Mouse (Mus musculus) Muller cell, postnatal 12 days (primary cell): ENCODE measurements around the gene Tmed1.
"Not testable (repeated sequence)": the region's sequence is repeated elsewhere in the genome, so short reads cannot be mapped to it uniquely, and the experiment has no call there.

Experiments used
- DNase-seq: peaks from one replicate; pipeline ENCODE4 v3.0.0-alpha.2; 2015; ENCODE audit errors: inconsistent ontology term

Gene Tmed1

DNA sequence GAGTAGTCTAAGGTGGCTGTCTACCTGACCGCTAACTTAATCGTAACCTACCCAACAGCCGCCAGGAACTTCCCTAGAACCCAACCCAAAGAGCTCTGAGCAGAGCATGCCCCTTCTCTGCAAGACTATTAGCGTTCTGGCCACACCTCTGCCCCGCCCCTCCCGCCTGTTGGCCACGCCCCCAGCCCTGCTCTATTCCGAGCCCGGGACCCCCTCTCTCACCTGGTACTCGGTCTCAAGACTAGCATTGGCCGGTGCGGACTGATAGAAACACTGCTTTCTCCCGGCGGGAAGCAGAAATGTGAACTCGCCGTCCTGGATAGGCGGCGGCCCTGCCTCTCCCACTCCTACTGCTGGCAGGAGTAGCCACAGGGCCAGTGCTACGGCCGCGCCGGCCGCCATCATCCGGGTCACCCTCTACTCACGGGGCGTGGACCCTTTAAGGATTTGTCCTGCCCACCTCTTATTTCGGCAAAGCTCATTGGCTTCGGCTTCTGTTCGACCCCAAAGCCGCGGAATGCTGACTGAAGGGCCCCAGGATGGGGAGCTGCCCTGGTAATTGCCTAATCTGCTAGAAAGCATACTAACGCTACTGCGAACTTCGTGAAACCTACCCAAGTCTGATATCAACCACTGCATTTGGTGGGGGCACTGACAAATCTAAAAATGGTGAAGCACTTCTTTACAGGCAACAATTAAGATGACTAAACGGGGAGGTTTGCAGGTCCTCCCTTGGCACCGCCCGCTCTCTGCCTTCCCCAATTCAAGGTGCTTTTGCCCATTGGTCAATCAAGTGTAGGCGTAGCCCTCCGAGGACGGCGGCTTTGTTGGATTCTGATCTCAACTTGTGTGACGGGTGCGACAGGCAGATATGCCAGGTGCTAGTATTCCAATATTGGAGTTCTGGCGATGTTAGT, at the start of gene Tmed1:
TSS of gene Tmed1 (minus strand) at position 481 of the 917 bp plus-strand sequence.
- DNase-seq = peak; percentile 97

DNA sequence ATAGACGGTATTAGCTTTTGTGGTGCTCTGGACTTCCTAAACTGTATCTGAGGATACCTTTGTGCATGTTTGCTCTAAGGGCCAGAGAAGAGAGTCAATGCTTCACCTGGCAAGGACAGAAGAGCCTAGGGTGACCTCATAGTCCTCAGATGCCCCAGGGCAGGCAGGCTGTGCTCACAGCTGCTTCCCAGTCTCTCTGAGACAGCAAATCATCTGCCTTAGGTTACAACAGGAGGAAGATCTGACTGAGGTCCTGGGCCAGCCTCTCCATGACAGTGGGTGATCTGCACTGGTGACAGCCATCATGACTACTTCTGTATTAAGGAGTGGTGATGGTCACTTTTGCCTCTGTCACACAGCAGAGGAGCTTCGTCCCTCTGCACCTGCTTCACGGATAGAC, 49.1 kb upstream of the Tmed1 start:
- DNase-seq = no peak

DNA sequence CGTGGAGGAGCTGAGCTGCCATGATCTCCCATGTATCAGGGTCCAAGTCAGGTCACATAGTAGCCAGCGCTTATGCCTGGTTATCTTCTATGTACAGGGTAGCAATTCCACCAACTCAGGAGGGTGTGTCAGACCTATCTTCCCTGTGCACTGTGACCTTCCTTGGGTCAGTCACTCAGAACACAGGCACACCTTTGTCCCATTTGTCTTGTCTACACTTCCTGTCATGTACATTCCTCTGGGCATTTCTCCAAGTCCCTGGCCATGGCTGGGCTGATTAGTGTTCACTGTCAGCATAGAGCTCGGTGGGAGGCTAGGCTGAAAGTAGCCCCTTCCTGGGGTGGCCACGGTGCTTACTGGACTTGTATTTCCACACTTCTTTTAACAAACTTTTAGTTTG, 48.3 kb upstream of the Tmed1 start:
- DNase-seq = peak; percentile 5

DNA sequence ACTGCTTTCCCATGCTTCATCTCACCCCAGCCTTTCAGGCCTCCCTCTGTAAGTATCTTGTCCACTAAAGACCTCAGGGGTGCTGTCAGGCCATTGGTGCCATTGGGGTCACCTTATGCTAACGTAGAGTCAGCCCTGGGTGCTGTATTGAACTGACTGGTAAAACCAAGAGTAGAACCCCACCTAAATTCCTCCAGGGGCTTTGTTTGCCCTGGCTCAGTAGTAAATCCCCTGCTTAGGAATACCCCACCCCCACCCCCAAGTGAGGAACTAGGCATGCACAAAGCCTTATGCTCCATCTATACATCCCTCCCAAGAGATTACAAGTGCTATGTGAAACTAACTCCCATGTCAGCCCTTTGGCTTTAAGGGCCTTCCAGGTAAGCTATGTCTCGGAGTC, 47.5 kb upstream of the Tmed1 start:
- DNase-seq = no peak

DNA sequence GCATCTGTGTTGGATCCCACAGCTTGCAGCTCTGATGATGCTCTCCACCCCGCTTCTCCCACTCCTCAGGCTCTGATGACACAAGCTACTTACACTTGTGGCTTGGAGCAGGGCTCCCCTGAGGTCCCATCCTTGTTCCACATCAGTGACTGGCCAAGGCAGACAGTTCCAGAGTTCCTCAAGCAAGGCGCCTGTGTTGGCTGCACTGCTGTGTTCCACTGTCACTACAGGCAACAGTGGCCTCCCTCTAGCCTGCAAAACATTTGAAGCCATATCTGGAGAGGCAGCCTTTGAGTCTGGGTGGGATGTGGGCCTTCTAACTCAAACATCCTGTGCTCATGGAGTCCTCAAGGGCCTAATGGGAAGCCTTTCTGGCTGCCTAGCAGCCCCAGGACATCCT, 46.9 kb upstream of the Tmed1 start:
- peak; percentile 19 for DNase-seq

DNA sequence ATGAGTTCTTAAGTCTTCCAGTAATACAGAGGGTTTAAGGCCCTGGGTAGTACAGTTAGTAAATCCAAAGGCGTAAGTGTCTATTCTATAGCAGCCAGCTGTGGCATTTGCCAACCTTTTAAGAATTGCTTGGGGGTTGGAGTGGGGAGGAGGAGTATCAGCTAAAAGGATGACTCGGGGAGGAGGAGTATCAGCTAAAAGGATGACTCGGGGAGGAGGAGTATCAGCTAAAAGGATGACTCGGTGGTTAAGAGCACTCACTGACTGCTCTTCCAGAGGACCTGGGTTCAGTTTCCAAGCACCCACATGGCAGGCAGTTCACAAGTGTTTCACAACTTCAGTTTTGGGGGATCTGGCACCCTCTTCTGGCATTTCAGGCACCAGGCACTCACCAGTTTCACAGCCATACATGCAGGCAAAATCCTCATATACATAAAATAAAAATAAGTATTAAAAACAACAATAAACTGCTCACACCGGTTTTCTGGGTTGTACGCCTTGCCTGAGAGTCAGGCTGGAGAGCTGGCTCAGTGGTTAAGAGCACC, 45.2 kb upstream of the Tmed1 start:
- DNase-seq = no peak

DNA sequence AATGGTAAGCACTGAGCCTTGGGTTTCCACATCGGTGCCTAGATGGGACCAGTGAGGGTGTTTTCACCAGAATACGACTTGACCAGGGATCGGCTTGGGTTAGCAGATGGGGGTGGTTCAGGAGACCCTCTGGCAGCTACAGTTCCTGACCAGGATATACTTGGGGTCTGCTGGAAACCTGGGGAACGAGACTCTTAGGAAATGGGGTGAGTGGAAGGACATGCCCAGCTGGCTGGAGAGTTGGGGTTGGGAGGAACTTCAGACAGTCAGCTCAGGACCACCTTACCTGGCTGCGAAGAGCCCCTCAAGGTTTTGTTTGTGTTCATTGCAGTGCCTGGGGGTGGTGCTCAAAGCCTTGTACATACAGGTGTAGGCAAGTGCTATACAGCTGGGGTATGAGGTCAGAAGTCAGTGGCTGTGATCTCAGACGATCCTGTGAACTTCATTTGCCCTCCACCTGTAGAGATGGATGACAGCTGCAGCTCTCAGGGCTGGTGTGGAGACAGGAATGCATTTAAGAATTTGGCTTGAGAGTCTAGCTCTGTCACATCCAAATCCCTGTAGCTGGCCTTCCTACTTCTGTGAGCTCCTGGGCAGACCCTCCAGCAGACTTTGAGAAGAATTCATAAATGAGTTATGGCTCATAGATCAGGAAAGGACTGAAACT, 43.7 kb upstream of the Tmed1 start:
- no peak for DNase-seq

DNA sequence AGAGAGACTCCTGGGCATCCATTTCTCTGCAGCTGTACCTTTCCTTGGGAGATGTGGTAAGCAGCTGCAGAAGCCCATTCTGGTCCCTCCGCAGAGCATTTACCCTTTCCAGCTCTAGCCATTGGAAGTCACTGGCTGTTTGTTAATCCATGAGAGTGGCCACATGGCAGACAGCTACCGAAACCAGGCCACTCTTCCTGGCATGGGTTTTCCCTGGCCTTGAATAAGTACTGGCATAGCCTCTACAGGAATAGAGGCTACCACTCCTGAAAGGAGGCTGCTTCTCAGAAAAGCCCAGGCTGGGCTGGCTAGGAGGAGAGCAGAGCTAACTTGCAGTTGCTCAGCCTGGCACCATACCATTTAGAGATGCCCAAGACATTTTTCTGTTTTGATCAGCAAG, 41.0 kb upstream of the Tmed1 start:
- no peak for DNase-seq

DNA sequence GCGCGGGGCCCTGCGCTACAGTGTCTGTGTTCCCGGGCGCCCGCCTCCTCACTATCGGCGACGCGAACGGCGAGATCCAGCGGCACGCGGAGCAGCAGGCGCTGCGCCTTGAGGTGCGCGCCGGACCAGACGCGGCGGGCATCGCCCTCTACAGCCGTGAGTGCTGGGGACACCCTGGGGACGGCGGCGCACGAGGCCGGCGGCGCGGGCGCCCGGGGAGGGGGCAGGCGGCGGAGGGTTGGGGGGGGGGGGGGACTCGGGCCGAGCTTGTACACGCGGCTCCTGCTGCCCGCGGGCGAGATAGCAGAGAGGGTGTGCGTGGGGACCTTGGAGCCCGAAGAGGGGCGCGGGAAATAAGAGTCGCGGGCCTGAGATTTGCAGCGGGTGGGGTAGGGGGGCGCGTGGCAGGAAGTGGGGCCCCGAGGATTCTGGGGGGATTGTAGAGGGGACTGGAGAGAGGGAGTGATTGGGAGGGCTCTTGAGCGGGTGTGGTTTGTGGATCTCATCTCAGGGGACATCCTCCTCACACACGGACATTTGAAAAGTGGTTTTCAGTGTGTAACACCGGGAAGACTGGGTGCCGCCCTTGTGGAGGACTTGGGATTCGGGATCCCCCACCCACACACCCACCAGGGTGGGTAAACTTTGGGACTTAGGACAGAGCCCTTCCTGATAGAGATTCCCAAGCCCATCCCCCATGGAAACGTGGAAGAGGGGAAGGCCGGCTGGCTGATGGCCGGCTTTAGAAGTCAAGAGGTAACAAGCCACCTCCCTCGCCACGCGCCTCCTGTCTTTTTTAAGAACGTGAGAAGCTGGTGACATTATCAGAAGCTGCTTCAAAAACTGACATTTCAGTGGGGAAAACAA, 37.3 kb upstream of the Tmed1 start:
- DNase-seq = peak; percentile 72

DNA sequence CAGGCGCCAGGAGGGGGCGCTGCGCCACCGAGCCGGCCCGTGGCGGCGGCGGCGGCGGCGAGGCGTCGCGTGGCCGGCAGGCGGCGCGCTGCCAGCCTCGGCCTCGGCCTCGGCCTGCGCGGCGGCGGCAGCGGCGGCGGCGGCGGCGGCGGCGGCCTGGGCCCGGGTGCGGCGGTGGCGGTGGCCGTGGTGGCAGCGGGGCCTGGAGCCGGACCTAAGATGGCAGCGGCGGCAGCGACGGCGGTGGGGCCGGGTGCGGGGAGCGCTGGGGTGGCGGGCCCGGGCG, 36.7 kb upstream of the Tmed1 start, which contains the start of gene Carm1:
TSS of gene Carm1 (plus strand) at position 106 of the 286 bp plus-strand sequence.
- no peak for DNase-seq

DNA sequence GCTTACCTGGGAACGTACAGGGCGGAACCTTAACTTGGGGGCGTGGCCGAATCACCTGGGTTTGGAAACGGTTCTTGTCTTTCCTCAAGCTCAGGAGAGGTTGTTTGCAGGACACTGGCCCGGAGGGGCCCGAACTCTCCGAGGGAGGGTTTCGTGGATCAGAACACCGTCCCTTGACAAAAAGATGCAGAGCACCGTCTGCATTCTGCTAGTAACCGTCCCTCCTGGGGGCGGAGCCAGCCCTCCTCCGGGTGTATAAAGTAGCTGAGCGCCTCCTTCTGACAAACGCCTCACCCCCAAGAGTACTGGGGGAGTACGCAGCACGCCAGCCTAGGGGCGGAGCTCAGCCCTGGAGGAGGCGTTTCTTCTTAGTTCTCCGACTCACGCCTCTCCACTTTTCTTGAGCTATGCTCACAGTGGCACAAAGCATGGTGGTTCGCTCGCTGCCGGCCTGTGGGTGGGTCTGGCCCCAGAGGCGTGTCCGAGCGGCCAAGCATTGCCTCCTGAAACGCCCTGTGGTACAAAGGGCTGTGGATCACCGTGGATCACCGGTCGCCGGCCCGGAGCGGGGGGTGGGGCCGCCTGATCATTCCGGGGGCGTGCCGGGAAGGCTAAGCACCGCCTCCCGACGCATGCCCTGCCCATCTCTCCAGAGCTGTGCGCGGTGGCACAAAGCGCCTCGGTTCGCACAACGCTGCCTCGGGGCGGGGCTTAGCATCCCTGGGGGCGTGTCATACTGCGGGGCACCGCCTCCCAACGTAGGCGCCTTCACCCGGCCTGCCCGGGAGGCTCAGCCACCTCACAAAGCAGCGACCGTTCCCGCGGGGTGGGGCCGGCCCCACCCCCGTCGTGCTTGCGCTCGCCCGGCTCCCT, 36.1 kb upstream of the Tmed1 start:
- DNase-seq = peak; percentile 100

DNA sequence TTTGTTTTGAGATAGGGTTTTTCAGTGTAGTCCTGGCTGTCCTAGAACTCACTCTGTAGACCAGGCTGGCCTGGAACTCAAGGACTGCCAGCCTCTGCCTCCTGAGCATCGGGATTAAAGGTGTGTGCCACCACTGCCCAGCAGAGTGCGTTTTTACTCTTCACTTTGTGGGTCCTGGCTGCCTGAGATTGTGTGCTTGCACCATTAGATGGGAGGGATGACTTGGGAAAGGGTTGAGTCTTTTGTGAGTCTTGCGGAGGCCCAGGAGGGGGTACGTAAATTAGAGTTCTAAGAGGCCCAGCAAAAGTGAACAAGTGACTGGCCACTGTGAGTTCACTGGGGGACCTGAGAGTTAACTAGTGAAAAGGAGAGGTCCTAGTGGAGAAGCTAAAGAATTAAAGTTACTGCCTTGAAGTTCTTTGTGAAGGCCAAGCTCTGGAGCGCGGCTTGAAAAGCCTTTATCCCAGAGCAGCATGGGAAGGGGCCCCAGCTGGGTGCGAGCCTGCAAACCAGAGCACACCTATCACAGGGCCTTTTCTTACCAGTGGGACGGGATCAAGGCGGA, 35.4 kb upstream of the Tmed1 start:
- no peak for DNase-seq

DNA sequence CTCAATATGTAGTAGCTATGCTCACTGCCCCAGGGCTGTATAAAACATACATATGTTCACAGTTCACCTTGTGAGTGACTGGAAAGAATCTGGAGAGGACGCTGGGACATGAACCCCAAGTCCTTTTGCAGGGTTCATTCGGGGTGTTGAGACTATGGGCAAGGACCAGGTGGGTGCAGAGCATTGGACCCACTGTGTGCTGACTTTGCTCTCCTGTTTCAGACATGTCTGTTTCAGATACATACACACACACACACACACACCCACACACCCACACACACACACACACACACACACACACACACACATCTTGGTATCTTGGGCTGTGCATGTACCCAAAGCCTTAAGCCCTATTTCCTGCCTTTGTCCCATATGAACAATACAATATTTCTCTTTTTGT, 31.9 kb upstream of the Tmed1 start:
- DNase-seq = not testable (repeated sequence)

DNA sequence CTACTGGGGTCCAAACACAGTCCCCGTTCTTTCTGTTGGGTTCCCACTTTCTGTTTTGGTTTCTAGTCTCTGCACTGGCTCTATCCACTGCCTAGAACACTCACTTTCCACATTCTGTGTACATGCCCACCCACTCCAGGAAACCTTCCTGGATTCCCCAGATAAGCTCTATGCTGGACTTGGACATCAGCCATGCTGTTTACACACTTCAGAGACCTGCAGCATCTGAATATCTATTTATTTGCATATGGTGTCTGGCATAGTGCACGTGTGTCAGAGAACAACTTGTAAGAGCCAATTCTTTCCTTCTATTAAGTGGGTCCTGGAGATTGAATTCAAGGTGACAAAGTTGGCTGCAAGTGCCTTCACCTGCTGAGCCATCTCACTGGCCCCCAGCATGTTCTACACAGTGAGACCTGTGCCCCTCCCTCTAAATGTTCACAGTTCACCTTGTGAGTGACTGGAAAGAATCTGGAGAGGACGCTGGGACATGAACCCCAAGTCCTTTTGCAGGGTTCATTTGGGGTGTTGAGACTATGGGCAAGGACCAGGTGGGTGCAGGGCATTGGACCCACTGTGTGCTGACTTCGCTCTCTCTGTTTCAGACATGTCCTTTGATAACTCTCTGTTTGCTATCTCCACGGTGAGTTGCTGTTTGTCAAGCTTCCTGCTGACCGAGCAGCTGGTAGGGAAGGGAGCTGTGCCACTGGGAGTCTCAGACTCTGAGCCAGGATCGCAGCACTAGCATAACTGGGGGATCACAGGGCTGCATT, 30.1 kb upstream of the Tmed1 start:
- DNase-seq = no peak

DNA sequence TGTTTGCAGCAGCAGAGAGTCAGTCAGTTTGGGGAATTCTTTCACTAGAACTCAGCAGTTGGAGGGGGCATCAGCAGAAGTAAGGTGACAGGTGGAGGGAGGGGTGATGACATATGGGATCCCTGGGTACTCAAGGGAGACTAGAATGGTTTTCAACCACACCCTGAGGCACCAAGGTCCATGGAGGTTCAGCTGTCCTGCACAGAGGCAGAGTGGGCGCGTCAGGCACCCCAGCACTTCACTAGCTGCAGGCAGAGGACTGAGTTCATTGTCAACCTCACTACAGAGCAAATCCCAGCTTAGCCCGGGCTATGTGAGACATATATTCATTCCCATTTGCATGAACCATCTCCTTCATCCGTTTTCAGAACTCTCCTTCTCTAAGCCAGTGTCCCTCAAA, 27.0 kb upstream of the Tmed1 start:
- DNase-seq = no peak

DNA sequence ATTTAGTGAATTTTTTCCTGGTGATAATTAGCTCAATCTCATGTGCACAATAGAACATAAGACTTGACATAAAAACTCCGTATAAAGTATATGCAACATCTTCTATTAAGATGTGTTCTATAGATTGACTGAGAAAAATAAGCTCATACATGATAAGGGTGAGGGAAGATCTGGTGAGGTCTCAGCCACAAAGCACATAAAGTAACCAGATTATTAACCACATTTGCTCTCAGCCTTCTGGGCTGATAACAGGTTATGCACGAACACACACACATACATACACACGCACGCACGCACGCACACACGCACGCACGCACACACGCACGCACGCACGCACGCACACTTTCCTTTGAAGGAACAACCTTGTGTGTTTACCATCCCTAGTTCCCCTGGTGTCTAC, 26.4 kb upstream of the Tmed1 start:
- no peak for DNase-seq

DNA sequence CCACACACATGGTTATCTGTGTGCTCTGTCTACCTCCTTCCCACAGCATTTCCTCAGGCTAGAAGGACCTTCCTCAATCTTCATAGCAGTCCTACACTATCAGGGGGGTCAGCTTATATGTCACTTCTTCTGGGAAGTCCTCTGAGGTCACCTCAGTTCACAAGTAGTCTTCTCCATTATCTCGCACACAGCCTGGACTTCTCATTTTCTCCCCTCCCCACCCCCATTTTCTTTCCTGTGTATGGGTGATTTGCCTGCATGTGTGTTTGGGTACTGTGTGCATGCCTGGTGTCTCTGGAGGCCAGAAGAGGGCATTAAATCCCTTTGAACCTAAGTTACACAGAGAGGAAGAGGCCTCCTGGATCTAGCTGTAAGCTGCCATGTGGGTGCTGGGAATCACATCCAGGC, 17.9 kb upstream of the Tmed1 start:
- no peak for DNase-seq

DNA sequence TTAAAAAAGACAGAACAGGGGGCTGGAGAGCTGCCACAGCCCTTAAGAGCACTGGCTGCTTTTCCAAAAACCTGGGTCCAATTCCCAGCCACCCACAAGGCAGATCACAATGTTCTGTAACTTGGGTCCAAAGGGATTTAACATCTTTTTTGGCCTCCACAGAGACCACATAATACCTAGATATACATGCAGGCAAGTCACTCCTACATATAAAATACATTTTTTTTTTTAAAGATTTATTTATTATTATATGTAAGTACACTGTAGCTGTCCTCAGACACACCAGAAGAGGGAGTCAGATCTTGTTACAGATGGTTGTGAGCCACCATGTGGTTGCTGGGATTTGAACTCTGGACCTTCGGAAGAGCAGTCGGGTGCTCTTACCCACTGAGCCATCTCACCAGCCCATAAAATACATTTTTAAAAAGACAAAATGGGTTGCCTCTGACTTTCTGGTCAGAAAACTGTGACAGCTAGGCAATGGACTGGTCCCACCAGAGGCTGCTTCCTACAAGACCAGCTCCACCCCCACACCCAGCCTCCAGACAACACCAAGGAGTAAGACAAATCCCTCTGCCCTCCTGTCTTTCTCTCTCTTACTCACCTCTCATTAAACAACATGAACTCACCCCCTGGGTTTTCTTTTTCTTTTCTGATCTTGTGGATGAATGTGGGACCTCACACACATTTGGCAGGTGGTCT, 17.2 kb upstream of the Tmed1 start:
- no peak for DNase-seq

DNA sequence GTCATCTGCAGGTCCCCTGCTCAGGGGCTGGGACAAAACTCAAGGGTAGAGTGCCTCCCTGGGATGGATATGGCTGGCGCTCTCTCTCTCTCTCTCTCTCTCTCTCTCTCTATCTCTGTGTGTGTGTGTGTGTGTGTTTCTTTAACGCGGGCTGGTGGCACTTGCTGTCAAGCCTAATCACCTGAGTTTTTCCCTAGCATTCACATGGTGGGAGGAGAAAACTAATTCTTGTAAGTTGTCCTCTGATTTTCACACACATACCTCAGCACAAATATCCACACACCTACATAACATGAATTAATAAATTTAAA, 16.5 kb upstream of the Tmed1 start:
- no peak for DNase-seq
